Mouse (Mus musculus) embryonic facial prominence, embryonic 11.5 days (tissue): ENCODE data around the gene Npy1r. TPM values are rescaled to one million over a fixed set of nuclear protein-coding genes. Genes with fewer than 3 reads are reported as not detected.

Source experiments
- ATAC-seq: fragments of 200-750 bp; cut with Nextera tagmentation; replicated peaks from 2 replicates; pipeline ENCODE4 v1.8.0; 2017; ENCODE audit warnings: low read depth; ENCODE audit not compliant: insufficient number of reproducible peaks, low FRiP score, low TSS enrichment
- DNase-seq: peaks from one replicate; pipeline ENCODE4 v3.0.0-alpha.2; 2015; ENCODE audit warnings: low spot score
- H3K27ac ChIP-seq: fragments of 300-500 bp; sonication (generic); replicated peaks from 2 replicates; pipeline ENCODE4 v1.5.1; 2014; ENCODE audit warnings: mild to moderate bottlenecking, low read depth, low read length, control low read depth
- H3K27me3 ChIP-seq: fragments of 300-500 bp; sonication (generic); 2 replicates; pipeline ENCODE4 v1.6.1; 2014; ENCODE audit warnings: mild to moderate bottlenecking, low read length, moderate library complexity, mixed read lengths; ENCODE audit not compliant: control insufficient read depth, insufficient read depth
- H3K36me3 ChIP-seq: fragments of 300-500 bp; sonication (generic); replicated peaks from 2 replicates; pipeline ENCODE4 v1.6.1; 2014; ENCODE audit warnings: low read depth, mild to moderate bottlenecking, low read length, moderate library complexity, mixed read lengths; ENCODE audit not compliant: control insufficient read depth, insufficient read depth
- H3K4me1 ChIP-seq: fragments of 300-500 bp; sonication (generic); 2 replicates; pipeline ENCODE4 v1.6.1; 2014; ENCODE audit warnings: low read length, mixed read lengths; ENCODE audit not compliant: control insufficient read depth, insufficient read depth
- H3K4me2 ChIP-seq: fragments of 300-500 bp; sonication (generic); 2 replicates; pipeline ENCODE4 v1.6.1; 2014; ENCODE audit warnings: low read depth, mild to moderate bottlenecking, control low read depth, low read length, moderate library complexity
- H3K4me3 ChIP-seq: fragments of 300-500 bp; sonication (generic); 2 replicates; pipeline ENCODE4 v1.5.1; 2014; ENCODE audit warnings: low read depth, low read length, control low read depth
- H3K9ac ChIP-seq: fragments of 300-500 bp; sonication (generic); replicated peaks from 2 replicates; pipeline ENCODE4 v1.6.1; 2014; ENCODE audit warnings: mild to moderate bottlenecking, control low read depth, low read length
- H3K9me3 ChIP-seq: fragments of 300-500 bp; sonication (generic); replicated peaks from 2 replicates; pipeline ENCODE4 v1.6.1; 2016; ENCODE audit warnings: mild to moderate bottlenecking, low read length, inconsistent platforms, mixed read lengths; ENCODE audit not compliant: control insufficient read depth
- WGBS: fragments of 180-500 bp; shearing (Covaris S2); extraction: QIAGEN DNeasy Blood & Tissue Kit; methylation state at CpG from one replicate; pipeline ENCODE4 v1.1.7; 2014; 5-methylcytosine and 5-hydroxymethylcytosine counted together
- polyA plus RNA-seq: library from polyadenylated mRNA; unstranded; fragments of >200 nt; fragmentation: Nextera tagmentation; extraction: Ambion mirVana; gene quantifications from 2 replicates; pipeline ENCODE4 v1.2.1, GENCODE M21; 2014

Gene Npy1r
- polyA plus RNA-seq, 1 experiment from 2014 or later, result 0.77 TPM

DNA sequence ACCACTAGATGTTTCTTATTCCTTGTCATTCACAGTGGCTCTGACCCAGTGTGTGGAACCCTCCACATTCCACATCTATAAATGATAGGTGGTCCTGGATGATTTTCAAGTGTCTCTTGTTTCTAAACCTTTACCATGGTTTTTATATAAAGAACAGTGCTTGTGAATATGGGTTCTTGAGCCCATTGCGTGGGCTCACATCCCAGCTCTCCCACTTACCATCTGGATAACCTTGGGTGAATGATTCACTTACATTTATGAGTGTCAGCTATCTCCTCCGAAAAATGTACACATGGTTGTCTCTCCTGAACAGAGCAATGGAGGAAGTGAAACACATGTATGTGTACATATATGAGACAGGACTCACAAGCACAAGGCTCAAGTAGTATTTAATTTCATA, 59.2 kb downstream of the Npy1r start:
- no peak overlapping the region for H3K27ac ChIP-seq
- no peak overlapping the region for H3K4me2 ChIP-seq
- DNase-seq, result no peak
- H3K9ac ChIP-seq, result no peak overlapping the region
- no peaks in the 10 kb centered on the region for H3K36me3 ChIP-seq
- H3K27me3 ChIP-seq, result no peaks in the 10 kb centered on the region
- 95% methylated on average over 2 of the region's 2 CpGs for WGBS
- no peaks in the 10 kb centered on the region for H3K4me1 ChIP-seq
- no peaks in the 10 kb centered on the region for H3K9me3 ChIP-seq
- H3K4me3 ChIP-seq, result no peak overlapping the region
- ATAC-seq, result no peak

Other genes starting within 250 kb of the Npy1r start
- gene Tma16, start 210.7 kb upstream of the Npy1r start, polyA plus RNA-seq, result 16.3 and 17.3 TPM in 2 replicates
- gene Tktl2, start 185.4 kb upstream of the Npy1r start, polyA plus RNA-seq, result not detected in 2 replicates
- gene Npy5r, start 9.1 kb upstream of the Npy1r start, polyA plus RNA-seq, result not detected in 2 replicates
- gene Naf1, start 163.0 kb downstream of the Npy1r start, polyA plus RNA-seq, result 4.3 and 5.6 TPM in 2 replicates